Mouse (Mus musculus) megakaryocyte-erythroid progenitor cell, adult 5 weeks (primary cell): ENCODE results near the gene Srsx. TPM values are rescaled to one million over a fixed set of nuclear protein-coding genes. Genes with fewer than 3 reads are reported as not detected.

Source experiments
- polyA plus RNA-seq: library from polyadenylated mRNA; stranded (reverse); fragments of >175 nt; gene quantifications from 2 replicates; pipeline ENCODE4 v1.2.3, GENCODE M21; 2012

The Srsx gene
- polyA plus RNA-seq, result not detected in 2 replicates

GRCm38 (mm10) chrX:123222381-123222780, at the start of gene Srsx:
TSS of gene Srsx (minus strand) at chrX:123222481.

GRCm38 (mm10) chrX:123246807-123247206, 24.5 kb upstream of the Srsx start, which contains the start of gene Gm17577:
TSS of gene Gm17577 (minus strand) at chrX:123246907.

Other genes starting within 250 kb of the Srsx start
- gene Gm17521, start 192.8 kb downstream of the Srsx start, polyA plus RNA-seq, result not detected in 2 replicates
- gene Cldn34c1, start 119.0 kb downstream of the Srsx start, polyA plus RNA-seq, result 0.67 and 1.2 TPM in 2 replicates
- gene Gm17577, start 24.4 kb upstream of the Srsx start, polyA plus RNA-seq, result not detected in 2 replicates